Mouse (Mus musculus) heart, postnatal 0 days (tissue): Measurements from ENCODE around the gene Pip4k2a. TPM values are rescaled to one million over a fixed set of nuclear protein-coding genes. Genes with fewer than 3 reads are reported as not detected.

ENCODE experiments used
- ATAC-seq: fragments of 200-750 bp; cut with Nextera tagmentation; 2 replicates; pipeline ENCODE4 v1.8.0; 2017; ENCODE audit warnings: low read depth, moderate number of reproducible peaks, moderate library complexity; ENCODE audit not compliant: insufficient read depth
- DNase-seq: peaks from one replicate; pipeline ENCODE4 v3.0.0-alpha.2; 2016; ENCODE audit warnings: low spot score
- H3K27ac ChIP-seq: fragments of 300-500 bp; sonication (generic); 2 replicates; pipeline ENCODE4 v1.5.1; 2014; ENCODE audit warnings: low read depth, mild to moderate bottlenecking
- H3K27me3 ChIP-seq: fragments of 300-500 bp; sonication (generic); 2 replicates; pipeline ENCODE4 v1.6.1; 2014; ENCODE audit warnings: low read length, mixed read lengths; ENCODE audit not compliant: control insufficient read depth, insufficient read depth
- H3K36me3 ChIP-seq: fragments of 300-500 bp; sonication (generic); replicated peaks from 2 replicates; pipeline ENCODE4 v1.6.1; 2014; ENCODE audit warnings: low read length, mixed read lengths; ENCODE audit not compliant: control insufficient read depth, insufficient read depth
- H3K4me1 ChIP-seq: fragments of 300-500 bp; sonication (generic); 2 replicates; pipeline ENCODE4 v1.6.1; 2014; ENCODE audit warnings: antibody characterized with exemption; ENCODE audit not compliant: control insufficient read depth, insufficient read depth
- H3K4me2 ChIP-seq: fragments of 300-500 bp; sonication (generic); 2 replicates; pipeline ENCODE4 v1.6.1; 2014; ENCODE audit warnings: low read depth, mild to moderate bottlenecking, low read length, moderate library complexity
- H3K4me3 ChIP-seq: fragments of 300-500 bp; sonication (generic); 2 replicates; pipeline ENCODE4 v1.5.1; 2014; ENCODE audit warnings: low read depth, low read length
- H3K9ac ChIP-seq: fragments of 300-500 bp; sonication (generic); replicated peaks from 2 replicates; pipeline ENCODE4 v1.6.1; 2014; ENCODE audit warnings: low read depth, low read length, mixed read lengths
- H3K9me3 ChIP-seq: fragments of 300-500 bp; sonication (generic); replicated peaks from 2 replicates; pipeline ENCODE4 v1.6.1; 2016; ENCODE audit warnings: low read length; ENCODE audit not compliant: control insufficient read depth
- CTCF ChIP-seq: IDR thresholded peaks from 2 replicates; pipeline ENCODE4 v1.5.1; 2016; ENCODE audit warnings: antibody characterized with exemption, control low read depth, low read depth
- EP300 ChIP-seq: IDR thresholded peaks from 2 replicates; pipeline ENCODE4 v1.6.1; 2016; ENCODE audit warnings: antibody characterized with exemption, low read depth
- WGBS: fragments of 180-500 bp; shearing (Covaris S2); extraction: QIAGEN DNeasy Blood & Tissue Kit; methylation state at CpG from one replicate; pipeline ENCODE4 v1.1.7; 2014; 5-methylcytosine and 5-hydroxymethylcytosine counted together
- polyA plus RNA-seq: library from polyadenylated mRNA; unstranded; fragments of >200 nt; fragmentation: Nextera tagmentation; extraction: Ambion mirVana; gene quantifications from 2 replicates; pipeline ENCODE4 v1.2.1, GENCODE M21; 2015
- total RNA-seq: library from RNA; depleted of rRNA; stranded (reverse); fragments of >200 nt; gene quantifications from 2 replicates; pipeline ENCODE4 v1.2.3, GENCODE M21; 2014; ENCODE audit warnings: low replicate concordance

Pip4k2a gene
- total and polyA plus RNA-seq, 2 experiments from 2014 or later = 1.3 to 2.7 TPM

DNA sequence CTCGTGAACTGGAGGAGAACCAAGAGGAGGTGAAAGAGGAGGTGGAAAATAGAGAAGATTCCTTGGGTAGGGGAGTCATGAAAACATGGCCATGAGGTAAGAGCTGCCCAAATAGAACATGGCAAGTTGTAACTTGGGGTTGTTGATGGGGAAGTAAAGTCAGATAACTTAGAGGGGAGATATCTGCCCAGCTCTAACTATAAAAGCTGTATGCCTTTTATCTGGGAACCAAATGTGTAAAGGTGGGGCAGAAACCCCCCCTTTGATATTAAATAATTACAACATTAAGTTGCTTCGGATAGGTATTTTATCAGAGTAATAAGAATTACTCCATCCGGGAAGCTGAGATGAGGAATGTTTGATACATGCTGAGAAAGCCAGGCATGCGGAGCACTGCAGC, 18.9 kb downstream of the Pip4k2a start:
- no peak overlapping the region for H3K4me2 ChIP-seq

DNA sequence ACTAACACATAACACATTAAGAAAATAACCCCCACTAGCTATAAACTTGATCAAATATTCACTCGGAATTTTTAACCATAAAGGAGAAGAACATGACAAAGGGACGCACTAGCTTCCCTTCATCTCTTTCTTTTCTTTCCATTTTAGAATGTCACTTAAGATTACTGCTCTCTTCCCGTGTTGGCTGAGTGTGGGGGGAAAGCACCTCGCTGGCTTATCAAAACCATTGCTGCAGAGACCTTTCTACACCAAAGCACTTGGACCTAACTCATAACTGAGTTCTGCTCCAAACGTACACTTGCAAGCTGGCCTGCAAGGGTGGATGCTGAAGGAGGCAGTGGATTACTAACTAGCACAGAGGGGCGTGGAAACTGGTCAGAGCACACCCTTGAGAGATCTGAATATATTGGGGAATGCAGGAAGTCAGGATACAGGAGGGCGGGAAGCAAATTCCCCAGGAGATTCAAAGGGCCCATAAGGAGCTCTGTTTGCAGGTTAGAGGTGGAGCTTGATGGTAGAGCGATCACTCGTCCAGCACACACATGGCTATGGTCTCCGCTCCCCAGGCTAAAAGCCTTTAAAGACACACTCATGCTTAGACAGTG, 20.6 kb downstream of the Pip4k2a start:
- no peaks in the 10 kb centered on the region for H3K27me3 ChIP-seq
- ATAC-seq = no peak
- H3K27ac ChIP-seq = no peak overlapping the region
- no peak overlapping the region for H3K4me3 ChIP-seq
- 0 out of 2 replicates have a peak, but pooled peaks cover 7% of the 10 kb centered on the region for H3K36me3 ChIP-seq
- TF ChIP-seq CTCF = no peak
- no peak for TF ChIP-seq EP300
- no peak overlapping the region for H3K4me2 ChIP-seq
- peaks cover 6% of the 10 kb centered on the region for H3K9me3 ChIP-seq
- peaks cover 16% of the 10 kb centered on the region for H3K4me1 ChIP-seq
- 55% methylated on average over 10 of the region's 10 CpGs for WGBS
- DNase-seq = no peak
- no peak overlapping the region for H3K9ac ChIP-seq

More for the DNA sequence above, 18.9 kb downstream of the Pip4k2a start:
- no peak overlapping the region for H3K27ac ChIP-seq
- no peak for TF ChIP-seq EP300
- no peak overlapping the region for H3K9ac ChIP-seq
- DNase-seq (no peak), ATAC-seq (no peak)
- no peaks in the 10 kb centered on the region for H3K36me3 ChIP-seq
- no peak overlapping the region for H3K4me3 ChIP-seq
- H3K4me1 ChIP-seq = peaks cover 16% of the 10 kb centered on the region
- WGBS = 61% methylated on average over 4 of the region's 4 CpGs
- no peaks in the 10 kb centered on the region for H3K9me3 ChIP-seq
- H3K27me3 ChIP-seq = no peaks in the 10 kb centered on the region

DNA sequence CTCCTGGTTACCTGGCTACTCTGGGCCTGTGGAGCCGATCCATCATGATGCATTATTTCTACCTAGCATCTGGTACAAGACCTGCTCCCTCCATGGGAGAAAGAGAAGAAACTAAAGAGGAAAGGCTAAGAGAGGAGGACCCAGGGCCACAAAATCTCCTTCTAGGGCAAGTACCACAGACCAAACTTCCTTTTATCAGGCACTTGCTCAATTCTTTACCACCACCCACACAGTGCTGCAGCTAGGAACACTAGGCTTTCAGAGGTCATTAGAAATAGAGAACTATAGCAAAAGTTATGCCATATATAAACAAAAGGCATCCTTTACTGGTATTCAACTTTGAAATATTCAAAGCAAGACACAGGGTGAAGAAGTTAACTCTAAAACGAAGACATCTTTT, 21.8 kb downstream of the Pip4k2a start:
- no peak for TF ChIP-seq EP300
- TF ChIP-seq CTCF = no peak
- no peak for DNase-seq
- Histone ChIP-seq H3K4me2 (no peak overlapping the region), H3K27me3 (no peaks in the 10 kb centered on the region), H3K27ac (no peak overlapping the region), H3K4me3 (no peak overlapping the region), H3K36me3 (0 out of 2 replicates have a peak, but pooled peaks cover 7% of the 10 kb centered on the region), H3K9ac (no peak overlapping the region), H3K9me3 (peaks cover 6% of the 10 kb centered on the region), H3K4me1 (peaks cover 16% of the 10 kb centered on the region)
- 84% methylated on average over 2 of the region's 2 CpGs for WGBS
- ATAC-seq = no peak

DNA sequence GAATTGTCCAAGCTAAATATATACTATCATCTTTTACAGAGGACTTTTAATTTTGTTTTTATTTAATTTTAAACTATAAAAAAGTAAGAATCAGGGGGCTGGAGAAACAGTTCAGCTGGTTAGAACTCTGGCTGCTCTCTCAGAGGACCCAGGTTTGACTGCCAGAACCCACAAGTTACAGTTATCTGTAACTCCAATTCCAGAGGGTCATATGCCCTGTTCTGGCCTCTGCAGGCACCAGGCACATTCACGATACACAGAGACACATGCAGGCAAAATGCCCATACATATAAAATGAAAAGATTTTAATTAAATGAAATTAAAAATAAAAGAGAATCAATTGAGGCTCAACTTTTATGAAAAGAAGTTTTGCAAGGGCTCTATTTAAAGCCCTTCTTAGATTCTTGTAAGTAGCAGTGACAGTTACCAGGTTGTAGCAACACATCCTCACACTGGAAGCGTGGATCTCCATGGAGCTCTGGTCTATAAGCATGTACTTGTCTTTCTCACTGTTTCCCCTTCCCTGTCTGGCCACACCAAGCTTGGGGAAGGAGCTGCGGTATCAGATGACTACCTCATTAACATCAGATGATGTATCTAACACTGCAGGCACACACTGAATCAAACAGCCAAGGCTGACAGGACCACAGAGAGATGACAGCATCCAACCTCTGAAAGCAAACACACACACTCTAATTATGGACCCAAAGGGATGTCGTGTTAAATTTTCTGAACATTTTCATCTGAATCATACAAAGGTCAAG, 22.9 kb downstream of the Pip4k2a start:
- no peak overlapping the region for H3K27ac ChIP-seq
- WGBS = 61% methylated on average over 4 of the region's 4 CpGs
- peaks cover 16% of the 10 kb centered on the region for H3K4me1 ChIP-seq
- no peak for ATAC-seq
- no peak overlapping the region for H3K4me3 ChIP-seq
- no peak overlapping the region for H3K9ac ChIP-seq
- H3K4me2 ChIP-seq = no peak overlapping the region
- H3K27me3 ChIP-seq = no peaks in the 10 kb centered on the region
- H3K36me3 ChIP-seq = 0 out of 2 replicates have a peak, but pooled peaks cover 7% of the 10 kb centered on the region
- no peak for DNase-seq
- H3K9me3 ChIP-seq = peaks cover 6% of the 10 kb centered on the region
- TF ChIP-seq EP300 = no peak

DNA sequence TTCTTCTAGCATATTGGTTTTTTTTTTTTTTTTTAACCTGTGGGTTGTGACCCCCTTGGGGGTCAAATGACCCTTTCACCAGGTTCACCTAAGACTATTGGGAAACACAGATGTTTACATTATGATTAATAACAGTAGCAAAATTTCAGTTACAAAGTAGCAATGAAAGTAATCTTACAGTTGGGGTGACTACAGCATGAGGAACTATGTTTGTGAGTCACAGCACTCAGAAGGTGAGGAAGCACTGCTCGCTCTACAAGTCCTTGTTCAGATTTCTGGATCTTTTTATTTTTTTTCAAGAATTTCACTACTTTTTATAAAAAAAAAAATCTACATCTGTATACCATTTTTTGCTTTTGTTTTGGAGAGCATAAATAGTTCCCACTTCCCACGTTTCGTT, 26.4 kb downstream of the Pip4k2a start:
- Histone ChIP-seq H3K27me3 (no peaks in the 10 kb centered on the region), H3K36me3 (0 out of 2 replicates have a peak, but pooled peaks cover 7% of the 10 kb centered on the region), H3K4me3 (no peak overlapping the region), H3K4me1 (peaks cover 24% of the 10 kb centered on the region), H3K9ac (no peak overlapping the region), H3K27ac (no peak overlapping the region), H3K4me2 (no peak overlapping the region), H3K9me3 (peaks cover 6% of the 10 kb centered on the region)
- ATAC-seq = no peak
- DNase-seq = no peak
- WGBS = 88% methylated on average over 3 of the region's 3 CpGs
- no peak for TF ChIP-seq EP300
- no peak for TF ChIP-seq CTCF
